Mouse (Mus musculus): ENCODE results near the gene Rnft1. TPM values are rescaled to one million over a fixed set of nuclear protein-coding genes. Genes with fewer than 3 reads are reported as not detected.
"Not testable (repeated sequence)": the region's sequence is repeated elsewhere in the genome, so short reads cannot be mapped to it uniquely, and the experiment has no call there.

Gene Rnft1
- total RNA-seq, 1 experiment from 2014 or later, result 36.7 TPM

DNA sequence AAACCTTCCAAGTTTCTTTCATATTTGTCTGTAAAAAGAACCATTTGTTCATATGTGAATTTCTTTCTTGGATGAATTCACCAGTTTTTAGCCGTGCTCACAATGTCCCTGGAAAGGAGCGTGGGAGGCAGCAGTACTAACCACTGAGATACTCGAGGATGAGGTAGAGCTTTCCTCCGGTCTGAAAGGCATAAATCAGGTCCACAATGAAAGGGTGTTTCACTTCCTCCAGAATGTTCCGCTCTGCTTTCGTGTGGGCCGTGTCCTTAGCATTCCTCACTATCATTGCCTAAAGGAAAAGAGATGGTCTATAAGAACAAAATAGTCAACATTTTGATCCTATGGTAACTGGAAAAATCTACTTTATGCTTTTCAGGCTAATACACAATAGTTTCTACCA lies 35.3 kb downstream of the Rnft1 start:
- no peak for DNase-seq

DNA sequence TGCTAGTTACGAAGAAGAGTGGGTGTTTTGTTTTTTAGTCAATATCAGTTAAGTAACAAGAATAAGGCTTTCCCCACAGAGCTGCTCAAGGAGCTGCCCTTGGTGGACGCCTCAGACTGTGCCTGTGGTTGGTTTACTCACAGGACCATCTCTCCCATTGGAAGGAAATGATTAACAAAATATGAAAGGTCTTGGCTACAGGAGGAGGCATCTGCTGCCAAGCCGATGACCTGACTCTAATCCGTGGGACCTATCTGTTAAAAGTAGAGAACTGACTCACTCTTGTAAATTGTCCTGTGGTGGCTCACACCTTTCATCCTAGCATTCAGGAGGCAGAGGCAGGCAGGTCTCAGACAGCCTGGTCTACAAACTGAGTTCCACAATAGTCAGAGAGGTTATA lies 43.1 kb downstream of the Rnft1 start:
- no peak for DNase-seq

DNA sequence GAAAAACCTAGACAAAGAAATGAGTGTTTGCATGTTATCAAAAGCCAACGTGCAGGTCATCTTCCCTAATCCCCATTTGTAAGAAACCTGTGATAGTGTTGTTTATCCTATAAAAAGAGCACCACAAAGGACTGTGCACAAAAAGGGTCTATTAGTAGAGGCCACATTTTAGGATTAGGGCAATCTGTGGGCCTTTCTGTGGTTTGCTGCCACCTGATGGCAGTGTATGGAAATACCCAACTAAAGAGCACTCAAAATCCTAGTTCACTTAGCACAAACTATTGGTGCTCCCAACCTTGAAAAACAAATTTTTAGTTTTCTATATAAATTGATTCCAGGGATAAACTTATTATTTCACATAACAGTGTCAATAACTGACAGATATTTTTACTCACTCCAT lies 48.4 kb downstream of the Rnft1 start:
- DNase-seq, result no peak

DNA sequence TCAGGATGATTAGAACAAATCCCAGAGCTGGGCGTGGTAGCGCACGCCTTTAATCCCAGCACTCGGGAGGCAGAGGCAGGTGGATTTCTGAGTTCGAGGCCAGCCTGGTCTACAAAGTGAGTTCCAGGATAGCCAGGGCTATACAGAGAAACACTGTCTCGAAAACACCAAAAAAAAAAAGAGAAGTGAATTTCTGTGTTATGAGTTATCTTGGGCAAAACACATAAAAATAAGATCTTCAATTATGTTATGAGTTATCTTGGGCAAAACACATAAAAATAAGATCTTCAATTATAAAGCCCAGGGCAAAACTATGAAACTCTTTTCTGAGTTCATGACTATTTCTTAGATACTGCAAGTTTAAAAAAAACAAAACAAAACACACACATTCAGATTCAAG lies 48.8 kb downstream of the Rnft1 start:
- DNase-seq, result not testable (repeated sequence)

DNA sequence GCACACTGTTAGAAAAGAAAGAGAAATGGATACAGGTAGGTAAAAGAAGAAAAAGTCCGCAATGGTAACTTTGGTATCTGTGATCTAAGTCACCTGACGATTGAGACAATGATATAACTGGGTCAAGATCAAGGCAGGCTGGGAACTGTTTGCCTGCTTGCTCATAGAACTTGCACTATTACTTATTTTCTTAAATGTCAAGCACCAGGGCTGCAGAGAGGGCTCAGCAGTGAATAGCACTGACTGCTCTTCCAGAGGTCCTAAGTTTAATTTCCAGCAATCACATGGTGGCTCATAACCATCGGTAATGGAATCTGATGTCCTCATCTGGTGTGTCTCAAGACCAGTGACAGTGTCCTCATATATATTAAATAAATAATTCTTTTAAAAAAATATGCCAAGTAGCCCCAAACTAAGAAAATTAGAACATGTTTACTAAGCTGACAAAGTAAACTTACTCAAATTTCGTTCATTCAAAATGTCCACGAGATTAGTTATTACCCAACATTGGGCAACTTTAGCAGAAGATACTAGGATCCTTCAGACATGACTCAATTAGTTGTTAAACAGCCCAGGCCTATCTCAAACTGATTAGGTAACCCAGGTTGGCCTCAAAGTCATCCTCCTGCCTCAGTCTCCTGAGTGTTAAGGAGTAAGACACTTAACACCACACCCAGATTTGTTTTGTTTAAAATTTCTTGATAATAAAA lies 49.9 kb downstream of the Rnft1 start:
- no peak for DNase-seq

DNA sequence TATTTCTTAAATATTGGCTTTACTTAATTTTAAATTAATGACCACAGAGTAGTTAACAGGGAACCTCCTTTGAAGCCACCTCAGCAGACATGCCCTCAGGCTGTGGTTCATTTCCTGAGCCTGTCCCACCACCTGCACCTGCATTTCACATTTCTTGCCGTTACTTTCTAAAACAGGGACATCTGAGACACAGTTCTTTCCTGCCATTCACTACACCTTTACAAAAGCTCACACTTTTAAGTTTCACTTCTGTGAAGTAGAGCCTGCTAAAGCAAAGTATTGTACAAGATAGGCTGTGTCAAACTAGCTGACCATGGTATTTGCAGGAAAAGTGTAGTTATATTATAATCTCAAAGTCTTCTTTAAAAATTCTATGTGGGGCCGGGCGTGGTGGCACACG lies 54.3 kb downstream of the Rnft1 start:
- DNase-seq, result no peak

DNA sequence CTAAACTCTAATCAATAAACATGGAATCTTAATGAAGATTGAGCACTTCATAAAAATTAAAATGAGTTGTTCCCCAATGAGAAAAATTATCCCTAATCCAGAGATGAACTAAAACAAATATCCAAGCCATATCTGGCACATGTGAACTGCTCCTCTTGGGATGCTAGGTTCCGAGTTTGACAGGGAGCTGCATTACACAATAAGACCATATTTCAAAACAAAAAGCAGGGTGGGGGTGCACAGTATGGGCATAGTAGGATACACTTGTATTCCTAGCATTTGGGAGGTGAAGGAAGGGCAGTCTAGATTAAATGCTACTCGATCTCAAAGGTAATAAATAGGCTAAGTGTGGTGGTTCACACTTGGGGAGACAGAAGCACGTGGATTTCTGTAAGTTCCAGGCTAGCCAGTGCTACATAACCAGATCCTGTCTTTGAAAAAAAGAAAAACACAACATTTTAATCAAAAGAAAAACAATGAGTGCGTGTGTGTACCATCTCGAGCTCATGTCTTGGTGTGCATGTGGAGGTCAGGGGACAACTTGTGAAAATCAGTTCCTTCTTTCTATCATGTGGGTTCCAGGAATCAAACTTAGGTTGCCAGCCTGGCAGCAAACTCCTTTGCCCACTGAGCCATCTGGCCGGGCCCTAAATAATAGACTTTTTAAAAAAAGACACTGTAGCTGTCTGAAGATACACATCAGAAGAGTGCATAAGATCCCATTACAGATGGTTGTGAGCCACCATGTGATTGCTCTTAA lies 55.4 kb downstream of the Rnft1 start:
- no peak for DNase-seq

DNA sequence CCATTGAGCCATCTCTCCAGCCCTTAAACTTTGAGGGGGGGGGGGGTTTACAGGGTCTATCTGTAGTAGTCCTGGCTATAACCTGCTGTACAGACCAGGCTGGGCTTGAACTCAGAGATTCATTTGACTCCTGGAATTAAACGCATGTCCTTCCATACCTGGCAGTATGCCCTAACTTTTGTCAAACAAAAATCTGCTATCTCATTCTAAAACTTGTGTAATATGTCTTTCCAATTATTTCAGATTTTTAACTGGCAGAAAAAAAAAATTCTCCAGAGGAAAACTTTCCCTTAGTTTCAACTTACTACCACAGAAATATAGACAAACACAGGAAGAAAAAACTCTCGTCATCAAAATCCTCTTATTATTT lies 56.0 kb downstream of the Rnft1 start:
- no peak for DNase-seq

DNA sequence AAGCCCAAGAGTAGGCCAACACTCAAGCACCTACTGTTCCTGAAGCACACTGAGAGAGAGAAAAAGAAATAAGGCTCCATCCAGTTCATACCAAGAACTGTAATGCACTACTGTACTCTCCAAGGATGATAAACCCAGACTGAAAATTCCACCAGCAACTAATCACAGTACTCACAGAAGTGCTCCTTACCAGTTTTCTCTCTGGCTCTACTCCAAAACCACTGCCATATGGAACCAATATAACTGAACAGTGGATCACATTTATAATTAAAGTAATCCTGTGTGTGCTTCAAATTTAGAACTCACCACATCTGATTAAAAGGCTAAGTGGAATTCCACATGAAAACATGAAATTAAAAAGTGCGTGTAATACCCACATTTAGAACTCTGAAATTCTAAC lies 58.4 kb downstream of the Rnft1 start:
- no peak for DNase-seq

DNA sequence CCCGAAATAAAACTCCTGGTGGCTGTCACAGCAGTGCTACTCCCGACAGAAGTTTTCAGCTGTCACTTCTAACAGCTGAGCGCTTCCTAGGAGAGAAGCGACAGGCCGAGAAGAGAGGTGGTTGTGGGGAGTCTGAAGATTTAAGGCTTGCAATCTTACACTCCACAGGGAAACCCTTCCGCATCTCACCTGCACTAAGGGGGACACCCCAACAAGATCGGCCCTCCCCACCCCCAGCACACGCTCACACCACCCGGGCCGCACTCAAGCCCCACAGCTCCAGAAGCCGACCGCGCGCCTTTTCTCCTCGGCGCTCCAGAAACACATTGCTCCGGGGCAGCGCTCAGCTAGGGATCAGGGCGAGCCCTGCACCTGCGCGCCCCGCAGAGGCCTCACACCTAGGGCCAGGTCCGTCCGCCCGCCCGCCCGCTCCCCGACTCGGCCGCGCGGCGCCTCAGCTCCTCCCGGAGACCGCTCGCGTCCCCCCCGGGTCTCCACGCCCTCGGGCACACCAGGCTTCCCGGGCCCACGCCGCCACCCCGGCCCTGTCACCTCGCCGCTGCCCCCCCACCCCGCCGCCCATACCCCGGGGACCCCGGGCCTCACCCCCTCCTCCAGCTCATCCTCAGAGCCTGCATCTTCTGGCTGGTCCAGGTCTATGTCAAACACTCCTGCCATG lies 59.6 kb downstream of the Rnft1 start:
- DNase-seq, result peak; percentile 45

DNA sequence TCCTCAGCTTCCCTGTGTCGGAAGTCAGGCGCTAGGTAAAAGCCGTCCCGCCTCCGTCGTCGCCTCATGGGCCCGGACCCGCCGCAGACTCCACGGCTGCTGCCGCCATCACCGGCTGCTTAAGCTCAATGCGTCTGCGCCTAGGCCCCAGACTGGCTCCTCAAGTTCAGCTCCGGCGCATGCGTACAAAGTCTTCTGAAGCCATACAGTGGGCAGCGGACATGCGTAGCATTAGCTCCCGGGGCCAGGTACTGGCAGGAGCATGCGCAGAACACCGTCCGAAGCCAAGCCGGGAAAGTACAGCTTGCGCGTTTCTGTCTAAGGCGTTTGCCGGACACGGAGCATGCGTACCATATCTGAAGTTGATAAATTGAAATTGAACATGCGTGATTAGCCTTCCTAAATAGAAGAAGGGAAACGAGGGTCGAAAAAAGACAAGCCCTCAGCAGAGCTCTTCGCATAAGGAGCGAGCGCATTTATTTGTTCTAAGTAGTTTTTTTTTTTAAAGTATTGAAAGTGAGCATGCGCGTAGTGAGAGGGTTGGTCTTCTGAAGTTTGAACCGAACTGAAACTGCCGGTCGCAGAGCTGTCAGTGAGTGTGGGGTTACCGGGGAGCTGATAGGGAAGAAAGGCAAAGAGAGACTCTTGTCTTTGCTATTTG lies 60.3 kb downstream of the Rnft1 start, which contains the start of the genes Rps6kb1 and Tubd1:
Gene Rps6kb1, minus strand, starts transcription at position 167 of the 661 bp plus-strand sequence.
Gene Tubd1, plus strand, starts transcription at position 353 of the 661 bp plus-strand sequence.
- peak; percentile 99 for DNase-seq

DNA sequence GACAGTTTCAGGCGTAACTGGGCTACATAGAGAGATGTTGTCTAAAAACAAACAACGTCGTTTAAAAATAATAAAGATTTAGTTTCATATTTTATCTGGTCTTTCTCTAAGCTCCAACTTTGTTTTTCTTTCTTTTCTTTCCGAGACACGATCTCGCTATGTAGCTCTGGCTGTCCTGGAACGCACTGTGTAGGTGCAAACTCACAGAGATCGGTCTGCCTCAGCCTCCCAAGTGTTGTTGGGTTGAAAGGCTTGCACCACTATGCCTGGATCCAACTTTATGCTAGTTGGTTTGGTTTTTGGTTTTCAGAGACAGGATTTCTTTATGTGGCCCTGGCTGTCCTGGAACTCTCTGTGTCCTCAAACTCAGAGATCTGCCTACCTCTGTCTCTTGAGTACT lies 61.1 kb downstream of the Rnft1 start:
- no peak for DNase-seq

DNA sequence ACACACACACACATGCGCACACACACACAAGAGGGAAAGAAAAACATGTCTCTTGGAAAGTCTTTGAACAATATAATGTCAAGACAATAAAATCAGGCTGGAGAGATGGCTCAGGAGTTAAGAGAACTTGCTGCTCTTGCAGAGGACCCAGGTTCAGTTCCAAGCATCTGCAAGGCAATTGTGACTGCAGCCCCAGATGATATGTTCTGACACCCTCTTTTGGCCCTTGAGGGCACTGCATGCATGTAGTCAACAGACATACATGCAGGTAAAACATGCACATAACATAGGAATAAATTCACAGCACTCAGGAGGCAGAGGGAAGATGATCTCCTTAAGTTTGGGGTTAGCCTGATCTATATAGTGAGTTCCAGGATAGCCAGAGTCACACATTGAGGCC lies 63.0 kb downstream of the Rnft1 start:
- DNase-seq, result no peak

Other genes with a start within 250 kb of the Rnft1 start
- gene Ints2, start 227.1 kb upstream of the Rnft1 start, total RNA-seq (2021), result 17.4 and 21.0 TPM in 2 replicates
- gene Med13, start 127.1 kb upstream of the Rnft1 start, total RNA-seq (2021), result 48.9 and 54.1 TPM in 2 replicates
- 41.3 and 44.1 TPM in 2 replicates for gene Rps6kb1, start 60.1 kb downstream of the Rnft1 start, total RNA-seq (2021)
- gene Tubd1, start 60.3 kb downstream of the Rnft1 start, total RNA-seq (2021), result 8.5 and 10.5 TPM in 2 replicates
- 105 and 162 TPM in 2 replicates for gene Vmp1, start 199.2 kb downstream of the Rnft1 start, total RNA-seq (2021)
- 18.2 and 18.8 TPM in 2 replicates for gene Ptrh2, start 199.3 kb downstream of the Rnft1 start, total RNA-seq (2021)

Data from adrenal gland, postnatal 25 days (tissue).